7 mouse cellular contexts compared by ENCODE assay signal in the genomic region with DNA sequence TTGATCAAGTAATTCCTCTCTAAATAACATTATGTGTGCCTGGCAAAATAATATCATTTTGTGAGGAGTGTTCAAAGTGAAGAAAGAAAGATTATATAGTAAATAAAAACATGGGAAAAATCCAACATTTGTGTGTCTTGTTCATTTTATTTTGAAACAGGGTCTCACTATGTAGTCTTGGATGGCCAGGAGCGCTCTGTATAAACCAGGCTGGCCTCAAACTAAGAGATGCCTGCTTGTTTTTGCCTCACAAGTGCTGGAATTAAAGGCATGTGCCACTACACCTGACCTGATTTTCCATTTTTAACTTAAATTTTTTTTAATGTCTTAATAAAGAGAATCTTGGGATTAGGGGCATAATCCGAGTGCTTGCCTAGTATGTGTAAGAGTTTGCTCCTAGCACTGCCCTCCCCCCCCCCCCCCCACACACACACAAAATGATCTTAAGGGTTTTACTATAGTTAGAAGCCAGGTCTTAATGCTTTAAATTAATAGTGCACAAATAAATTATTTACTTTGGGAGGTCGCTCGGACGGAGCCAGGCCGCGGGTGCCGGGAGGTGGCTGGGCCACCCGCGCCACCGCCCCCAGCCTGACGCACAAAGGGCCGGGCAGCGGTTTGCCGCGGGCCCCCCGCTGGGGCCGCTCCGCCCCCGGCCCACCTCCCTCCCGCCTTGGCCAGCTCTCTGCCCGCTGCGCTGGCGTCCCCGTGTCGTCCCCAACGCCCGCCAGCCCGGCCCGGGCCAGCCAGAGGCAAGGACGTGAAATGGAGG.
A peak's percentile ranks its signal among the peaks of the same experiment; 100 is the strongest.
DNase-seq lines count a peak whose midpoint lies in the region; ATAC-seq lines count a peak whose summit lies in the region.

No protein-coding gene starts in this region.

- intact Hi-C loops in left cerebral cortex, postnatal 4 days (cut with DNase I) = no loop called here
- intact Hi-C loops in left cerebral cortex, postnatal 36 days (cut with DNase I) = no loop called here

- H3K4me3 ChIP-seq in forebrain, embryonic 11.5 days (ENCODE audit: low read depth, low read length) = peak overlapping the region; percentile 36
- peak overlapping the region; percentile 35 for H3K4me3 ChIP-seq in intestine, embryonic 15.5 days (replicated peaks)
- peak overlapping the region; percentile 45 for H3K4me3 ChIP-seq in neural tube, embryonic 13.5 days

- H3K27ac ChIP-seq in forebrain, embryonic 11.5 days (ENCODE audit: low read depth, low read length) = no peak overlapping the region
- H3K27ac ChIP-seq in intestine, embryonic 15.5 days = no peak overlapping the region
- H3K27ac ChIP-seq in neural tube, embryonic 13.5 days (replicated peaks) = no peak overlapping the region

- WGBS in forebrain, embryonic 11.5 days = 8% methylated on average over 31 of the region's 31 CpGs
- WGBS in intestine, embryonic 15.5 days = 14% methylated on average over 31 of the region's 31 CpGs
- WGBS in neural tube, embryonic 13.5 days = 9% methylated on average over 31 of the region's 31 CpGs

- peak overlapping the region; percentile 66 for H3K4me2 ChIP-seq in forebrain, embryonic 11.5 days (ENCODE audit: low read depth, low read length, severe bottlenecking)
- H3K4me2 ChIP-seq in intestine, embryonic 15.5 days (replicated peaks) = peak overlapping the region; percentile 80
- peak overlapping the region; percentile 83 for H3K4me2 ChIP-seq in neural tube, embryonic 13.5 days

- peak overlapping the region; percentile 61 for H3K9ac ChIP-seq in forebrain, embryonic 11.5 days (ENCODE audit: low read length)
- H3K9ac ChIP-seq in intestine, embryonic 15.5 days = peak overlapping the region; percentile 31; the same call in 1 of the 2 replicates
- H3K9ac ChIP-seq in neural tube, embryonic 13.5 days = peak overlapping the region; percentile 72

- no peaks in the 10 kb centered on the region for H3K4me1 ChIP-seq in forebrain, embryonic 11.5 days (replicated peaks; ENCODE audit: control insufficient read depth, insufficient read depth, low read length)
- no peaks in the 10 kb centered on the region for H3K4me1 ChIP-seq in intestine, embryonic 15.5 days (replicated peaks)
- H3K4me1 ChIP-seq in neural tube, embryonic 13.5 days (replicated peaks) = 0 out of 2 replicates have a peak, but pooled peaks cover 4% of the 10 kb centered on the region

- ATAC-seq in forebrain, embryonic 11.5 days (replicated peaks; ENCODE audit: low FRiP score) = peak; percentile 91
- ATAC-seq in intestine, embryonic 15.5 days = no peak
- peak; percentile 67 for ATAC-seq in neural tube, embryonic 13.5 days (ENCODE audit: low read depth)

- DNase-seq in left cerebral cortex, postnatal 4 days = peak; percentile 36
- DNase-seq in left cerebral cortex, postnatal 36 days (ENCODE audit: low spot score in 2 of 2) = no peak
- DNase-seq in forebrain, embryonic 11.5 days (ENCODE audit: low spot score) = peak; percentile 68
- no peak for DNase-seq in MN1 (ENCODE audit: low spot score)
- no peak for DNase-seq in thymus, adult 18-20 months

- H3K9me3 ChIP-seq in forebrain, embryonic 11.5 days (ENCODE audit: control insufficient read depth, low read length) = no peaks in the 10 kb centered on the region
- no peaks in the 10 kb centered on the region for H3K9me3 ChIP-seq in intestine, embryonic 15.5 days
- H3K9me3 ChIP-seq in neural tube, embryonic 13.5 days = 0 out of 2 replicates have a peak, but pooled peaks cover 3% of the 10 kb centered on the region

- H3K36me3 ChIP-seq in forebrain, embryonic 11.5 days (ENCODE audit: control insufficient read depth, insufficient read depth, low read length) = no peaks in the 10 kb centered on the region
- H3K36me3 ChIP-seq in intestine, embryonic 15.5 days = no peaks in the 10 kb centered on the region
- no peaks in the 10 kb centered on the region for H3K36me3 ChIP-seq in neural tube, embryonic 13.5 days

- no peaks in the 10 kb centered on the region for H3K27me3 ChIP-seq in forebrain, embryonic 11.5 days (ENCODE audit: control insufficient read depth, insufficient read depth, low read length)
- no peaks in the 10 kb centered on the region for H3K27me3 ChIP-seq in intestine, embryonic 15.5 days (replicated peaks)
- no peaks in the 10 kb centered on the region for H3K27me3 ChIP-seq in neural tube, embryonic 13.5 days

Comparison
In these comparisons a context has a peak if more than half of its experiments do, and no peak if none do; other contexts are left out.
1. DNase-seq: peak in left cerebral cortex, postnatal 4 days (single experiment) and forebrain, embryonic 11.5 days (single experiment); none in left cerebral cortex, postnatal 36 days (0 of 2), MN1 (single experiment) and thymus, adult 18-20 months (0 of 2).
2. Peak in every context shown above with its lines, with median percentiles within 50 percentile points of each other: H3K4me2 ChIP-seq, H3K4me3 ChIP-seq and H3K9ac ChIP-seq.